Mouse (Mus musculus): ENCODE measurements around the gene Creb3l1. TPM values are rescaled to one million over a fixed set of nuclear protein-coding genes. Genes with fewer than 3 reads are reported as not detected.

Gene Creb3l1
- 1.2 and 4.5 TPM in 2 replicates for polyA plus RNA-seq (2014; fragmentation: Nextera tagmentation; extraction: Ambion mirVana)

DNA sequence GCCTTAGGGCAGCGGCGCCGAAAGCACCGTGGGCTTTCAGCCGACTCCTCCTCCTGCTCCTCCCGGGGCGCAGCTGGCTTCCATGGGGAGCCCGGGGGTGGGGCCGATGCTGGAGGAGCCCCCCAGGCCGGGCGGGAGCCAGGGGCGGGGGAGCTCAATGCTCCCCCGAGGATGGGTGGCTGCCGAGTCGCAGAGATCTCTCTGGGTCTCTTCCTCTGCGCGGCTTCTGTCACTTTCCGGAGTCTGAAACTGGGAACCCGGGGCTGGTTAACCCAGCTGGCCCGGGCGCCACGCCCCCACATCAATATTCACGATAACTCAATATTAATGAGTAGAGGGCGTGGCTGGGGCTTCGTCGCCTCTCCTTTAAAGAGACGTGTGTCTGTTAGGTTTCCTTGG, at the start of gene Creb3l1:
Creb3l1 (minus strand) TSS at position 229 of the 399 bp plus-strand sequence.
- H3K4me3 ChIP-seq (ENCODE audit: low read depth, low read length) = peak within 1 kb of the TSS; percentile 51
- WGBS = under 1% methylated on average over 20 of the region's 27 CpGs
- H3K9me3 ChIP-seq (ENCODE audit: control insufficient read depth, low read length) = no peaks in the 10 kb centered on the region
- no peak within 1 kb of the TSS for H3K27ac ChIP-seq (ENCODE audit: low read depth, low read length)
- H3K36me3 ChIP-seq (ENCODE audit: control insufficient read depth, insufficient read depth, low read length) = no peaks in the 10 kb centered on the region
- peak; percentile 64 for ATAC-seq (ENCODE audit: low read depth)
- H3K9ac ChIP-seq (replicated peaks; ENCODE audit: low read depth, low read length) = peak within 1 kb of the TSS; percentile 58
- H3K4me2 ChIP-seq (ENCODE audit: low read depth, low read length) = peak within 1 kb of the TSS; percentile 94
- H3K27me3 ChIP-seq (ENCODE audit: control insufficient read depth, insufficient read depth, low read length) = peaks cover 10% of the 10 kb centered on the region
- H3K4me1 ChIP-seq (ENCODE audit: control insufficient read depth, insufficient read depth, low read length) = no peaks in the 10 kb centered on the region

DNA sequence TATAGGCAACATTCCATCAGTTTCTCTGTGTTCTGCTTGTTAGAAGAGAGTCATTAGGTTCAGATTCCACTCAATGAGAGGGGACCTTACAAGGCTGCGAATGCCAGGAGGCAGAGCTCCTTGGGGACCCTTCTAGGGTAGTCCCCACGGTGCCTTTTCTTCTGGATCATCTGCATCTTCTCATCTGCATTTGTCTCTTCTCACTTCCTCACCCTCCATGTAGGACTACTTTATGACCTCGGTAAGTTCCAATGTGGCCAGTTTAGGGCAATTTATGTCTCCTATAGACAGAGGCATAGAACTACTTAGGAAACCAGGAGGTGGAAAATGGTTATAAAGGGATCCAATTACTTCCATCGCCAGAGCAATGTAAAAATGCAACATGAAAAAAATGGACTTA, 46.8 kb upstream of the Creb3l1 start:
- Histone ChIP-seq H3K27ac (ENCODE audit: low read depth, low read length) (no peak overlapping the region), H3K4me1 (ENCODE audit: control insufficient read depth, insufficient read depth, low read length) (no peaks in the 10 kb centered on the region), H3K36me3 (ENCODE audit: control insufficient read depth, insufficient read depth, low read length) (no peaks in the 10 kb centered on the region), H3K4me2 (ENCODE audit: low read depth, low read length) (no peak overlapping the region), H3K9me3 (ENCODE audit: control insufficient read depth, low read length) (no peaks in the 10 kb centered on the region), H3K4me3 (ENCODE audit: low read depth, low read length) (no peak overlapping the region), H3K27me3 (ENCODE audit: control insufficient read depth, insufficient read depth, low read length) (no peaks in the 10 kb centered on the region), H3K9ac (replicated peaks; ENCODE audit: low read depth, low read length) (no peak overlapping the region)
- 70% methylated on average over 4 of the region's 4 CpGs for WGBS
- no peak for ATAC-seq (ENCODE audit: low read depth)

DNA sequence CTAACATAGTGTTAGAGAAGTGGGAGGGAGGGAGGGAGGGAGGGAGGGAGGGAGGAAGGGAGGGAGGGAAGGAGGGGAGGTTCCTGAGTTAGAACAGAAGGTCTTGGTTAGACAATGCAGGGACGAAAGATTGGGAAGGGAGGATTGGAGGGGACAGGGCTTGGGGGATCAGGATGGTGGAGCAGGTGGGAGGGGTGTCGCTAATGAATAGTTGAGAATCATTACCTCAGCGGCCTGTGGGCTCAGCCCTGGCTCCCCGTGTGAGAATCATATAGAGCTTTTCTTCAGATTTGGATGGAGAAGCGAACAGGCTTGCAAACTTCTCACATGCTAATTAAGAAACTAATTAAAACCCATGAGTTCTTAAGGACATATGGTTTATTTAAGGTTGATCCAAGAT, 45.3 kb upstream of the Creb3l1 start:
- H3K27ac ChIP-seq (ENCODE audit: low read depth, low read length) = no peak overlapping the region
- H3K4me3 ChIP-seq (ENCODE audit: low read depth, low read length) = no peak overlapping the region
- no peaks in the 10 kb centered on the region for H3K27me3 ChIP-seq (ENCODE audit: control insufficient read depth, insufficient read depth, low read length)
- WGBS = 69% methylated on average over 5 of the region's 5 CpGs
- H3K9ac ChIP-seq (replicated peaks; ENCODE audit: low read depth, low read length) = no peak overlapping the region
- no peak overlapping the region for H3K4me2 ChIP-seq (ENCODE audit: low read depth, low read length)
- H3K4me1 ChIP-seq (ENCODE audit: control insufficient read depth, insufficient read depth, low read length) = no peaks in the 10 kb centered on the region
- H3K36me3 ChIP-seq (ENCODE audit: control insufficient read depth, insufficient read depth, low read length) = no peaks in the 10 kb centered on the region
- no peak for ATAC-seq (ENCODE audit: low read depth)
- H3K9me3 ChIP-seq (ENCODE audit: control insufficient read depth, low read length) = no peaks in the 10 kb centered on the region

- no peak overlapping the region for H3K9ac ChIP-seq (replicated peaks; ENCODE audit: low read depth, low read length)
- no peaks in the 10 kb centered on the region for H3K9me3 ChIP-seq (ENCODE audit: control insufficient read depth, low read length)
- no peak for ATAC-seq (ENCODE audit: low read depth)
- H3K27ac ChIP-seq (ENCODE audit: low read depth, low read length) = no peak overlapping the region
- no peak overlapping the region for H3K4me3 ChIP-seq (ENCODE audit: low read depth, low read length)
- H3K4me2 ChIP-seq (ENCODE audit: low read depth, low read length) = no peak overlapping the region
- no peaks in the 10 kb centered on the region for H3K4me1 ChIP-seq (ENCODE audit: control insufficient read depth, insufficient read depth, low read length)
- no peaks in the 10 kb centered on the region for H3K27me3 ChIP-seq (ENCODE audit: control insufficient read depth, insufficient read depth, low read length)
- WGBS = 78% methylated on average over 3 of the region's 3 CpGs
- H3K36me3 ChIP-seq (ENCODE audit: control insufficient read depth, insufficient read depth, low read length) = no peaks in the 10 kb centered on the region
Observed at GRCm38 (mm10) chr2:92067600-92067999, 43.3 kb upstream of the Creb3l1 start.

- H3K4me1 ChIP-seq (ENCODE audit: control insufficient read depth, insufficient read depth, low read length) = no peaks in the 10 kb centered on the region
- H3K27ac ChIP-seq (ENCODE audit: low read depth, low read length) = no peak overlapping the region
- H3K27me3 ChIP-seq (ENCODE audit: control insufficient read depth, insufficient read depth, low read length) = no peaks in the 10 kb centered on the region
- no peak for ATAC-seq (ENCODE audit: low read depth)
- 76% methylated on average over 1 of the region's 1 CpGs for whole genome bisulfite sequencing
- H3K4me2 ChIP-seq (ENCODE audit: low read depth, low read length) = no peak overlapping the region
- H3K9me3 ChIP-seq (ENCODE audit: control insufficient read depth, low read length) = no peaks in the 10 kb centered on the region
- H3K4me3 ChIP-seq (ENCODE audit: low read depth, low read length) = no peak overlapping the region
- no peak overlapping the region for H3K9ac ChIP-seq (replicated peaks; ENCODE audit: low read depth, low read length)
- H3K36me3 ChIP-seq (ENCODE audit: control insufficient read depth, insufficient read depth, low read length) = no peaks in the 10 kb centered on the region
Observed at GRCm38 (mm10) chr2:92066899-92067298, 42.6 kb upstream of the Creb3l1 start.

- no peaks in the 10 kb centered on the region for H3K9me3 ChIP-seq (ENCODE audit: control insufficient read depth, low read length)
- no peak overlapping the region for H3K27ac ChIP-seq (ENCODE audit: low read depth, low read length)
- H3K9ac ChIP-seq (replicated peaks; ENCODE audit: low read depth, low read length) = no peak overlapping the region
- no peaks in the 10 kb centered on the region for H3K4me1 ChIP-seq (ENCODE audit: control insufficient read depth, insufficient read depth, low read length)
- no peaks in the 10 kb centered on the region for H3K36me3 ChIP-seq (ENCODE audit: control insufficient read depth, insufficient read depth, low read length)
- H3K27me3 ChIP-seq (ENCODE audit: control insufficient read depth, insufficient read depth, low read length) = no peaks in the 10 kb centered on the region
- no peak overlapping the region for H3K4me3 ChIP-seq (ENCODE audit: low read depth, low read length)
- H3K4me2 ChIP-seq (ENCODE audit: low read depth, low read length) = no peak overlapping the region
- 70% methylated on average over 6 of the region's 6 CpGs for WGBS
- no peak for ATAC-seq (ENCODE audit: low read depth)
Observed at GRCm38 (mm10) chr2:92065938-92066337, 41.6 kb upstream of the Creb3l1 start.

- no peak overlapping the region for H3K4me3 ChIP-seq (ENCODE audit: low read depth, low read length)
- no peaks in the 10 kb centered on the region for H3K27me3 ChIP-seq (ENCODE audit: control insufficient read depth, insufficient read depth, low read length)
- H3K4me1 ChIP-seq (ENCODE audit: control insufficient read depth, insufficient read depth, low read length) = no peaks in the 10 kb centered on the region
- no peaks in the 10 kb centered on the region for H3K36me3 ChIP-seq (ENCODE audit: control insufficient read depth, insufficient read depth, low read length)
- H3K9me3 ChIP-seq (ENCODE audit: control insufficient read depth, low read length) = no peaks in the 10 kb centered on the region
- 88% methylated on average over 8 of the region's 8 CpGs for WGBS
- no peak overlapping the region for H3K9ac ChIP-seq (replicated peaks; ENCODE audit: low read depth, low read length)
- H3K4me2 ChIP-seq (ENCODE audit: low read depth, low read length) = no peak overlapping the region
- ATAC-seq (ENCODE audit: low read depth) = no peak
- H3K27ac ChIP-seq (ENCODE audit: low read depth, low read length) = no peak overlapping the region
Observed at GRCm38 (mm10) chr2:92065269-92065888, 41.1 kb upstream of the Creb3l1 start.

DNA sequence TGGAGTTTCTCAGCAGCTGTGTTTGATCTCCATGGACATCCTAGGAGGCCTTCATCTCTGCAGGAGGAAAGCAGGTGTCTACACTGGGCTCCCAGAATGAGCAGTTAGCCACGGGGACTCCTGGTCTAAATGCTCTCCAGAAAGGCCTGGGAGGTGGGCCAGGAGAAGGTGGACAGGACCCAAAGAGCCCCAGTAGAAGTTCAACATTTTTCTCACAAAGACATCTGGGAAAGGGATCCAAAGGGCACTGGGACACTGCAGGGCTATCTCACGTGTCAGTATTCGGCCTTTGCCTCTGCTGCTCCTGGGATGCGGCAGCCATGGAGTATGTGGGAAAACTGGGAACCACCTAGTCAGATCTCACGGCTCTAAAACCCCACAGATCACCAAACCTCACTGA, 38.8 kb upstream of the Creb3l1 start:
- H3K4me3 ChIP-seq (ENCODE audit: low read depth, low read length) = no peak overlapping the region
- whole genome bisulfite sequencing = 65% methylated on average over 5 of the region's 5 CpGs

GRCm38 (mm10) chr2:92061337-92061736, 37.0 kb upstream of the Creb3l1 start:
- H3K36me3 ChIP-seq (ENCODE audit: control insufficient read depth, insufficient read depth, low read length) = no peaks in the 10 kb centered on the region
- 0 out of 2 replicates have a peak, but pooled peaks cover 2% of the 10 kb centered on the region for H3K4me1 ChIP-seq (ENCODE audit: control insufficient read depth, insufficient read depth, low read length)
- no peak overlapping the region for H3K27ac ChIP-seq (ENCODE audit: low read depth, low read length)
- 75% methylated on average over 5 of the region's 5 CpGs for WGBS
- H3K9me3 ChIP-seq (ENCODE audit: control insufficient read depth, low read length) = no peaks in the 10 kb centered on the region
- H3K4me2 ChIP-seq (ENCODE audit: low read depth, low read length) = no peak overlapping the region
- no peaks in the 10 kb centered on the region for H3K27me3 ChIP-seq (ENCODE audit: control insufficient read depth, insufficient read depth, low read length)
- ATAC-seq (ENCODE audit: low read depth) = no peak
- H3K9ac ChIP-seq (replicated peaks; ENCODE audit: low read depth, low read length) = no peak overlapping the region
- H3K4me3 ChIP-seq (ENCODE audit: low read depth, low read length) = no peak overlapping the region

More for the DNA sequence above, 38.8 kb upstream of the Creb3l1 start:
- H3K9ac ChIP-seq (replicated peaks; ENCODE audit: low read depth, low read length) = no peak overlapping the region
- no peaks in the 10 kb centered on the region for H3K27me3 ChIP-seq (ENCODE audit: control insufficient read depth, insufficient read depth, low read length)
- 0 out of 2 replicates have a peak, but pooled peaks cover 2% of the 10 kb centered on the region for H3K4me1 ChIP-seq (ENCODE audit: control insufficient read depth, insufficient read depth, low read length)
- H3K36me3 ChIP-seq (ENCODE audit: control insufficient read depth, insufficient read depth, low read length) = no peaks in the 10 kb centered on the region
- ATAC-seq (ENCODE audit: low read depth) = no peak
- H3K27ac ChIP-seq (ENCODE audit: low read depth, low read length) = no peak overlapping the region
- H3K4me2 ChIP-seq (ENCODE audit: low read depth, low read length) = no peak overlapping the region
- H3K9me3 ChIP-seq (ENCODE audit: control insufficient read depth, low read length) = no peaks in the 10 kb centered on the region
